Mouse (Mus musculus) central nervous system, embryonic 18 days (tissue): ENCODE measurements around the gene Olfr1457. TPM values are rescaled to one million over a fixed set of nuclear protein-coding genes. Genes with fewer than 3 reads are reported as not detected.

Source experiments
- polyA plus RNA-seq: library from polyadenylated mRNA; depleted of rRNA; stranded (reverse); fragments of >200 nt; gene quantifications from 2 replicates; pipeline ENCODE4 v1.2.3, GENCODE M21; 2012; rRNA removed

Olfr1457 gene
- not detected in 2 replicates for polyA plus RNA-seq

GRCm38 (mm10) chr19:13097791-13098190, at the start of gene Olfr1457:
Olfr1457 (minus strand) TSS chr19:13097891.

GRCm38 (mm10) chr19:13106675-13107074, 9.0 kb upstream of the Olfr1457 start, which contains the start of gene Olfr1458:
Olfr1458 (minus strand) TSS chr19:13106775.

GRCm38 (mm10) chr19:13060310-13060709, 37.4 kb downstream of the Olfr1457 start, which contains the start of gene Olfr1454:
Olfr1454 (plus strand) TSS chr19:13060610.

Other genes starting within 250 kb of the Olfr1457 start
- not detected in 2 replicates for gene Olfr1444, start 240.6 kb downstream of the Olfr1457 start, polyA plus RNA-seq
- gene Olfr1445, start 214.0 kb downstream of the Olfr1457 start, polyA plus RNA-seq = not detected in 2 replicates
- not detected in 2 replicates for gene Olfr1446, start 204.4 kb downstream of the Olfr1457 start, polyA plus RNA-seq
- gene Olfr1447, start 194.1 kb downstream of the Olfr1457 start, polyA plus RNA-seq = not detected in 2 replicates
- not detected in 2 replicates for gene Olfr1448, start 173.5 kb downstream of the Olfr1457 start, polyA plus RNA-seq
- gene Olfr1449, start 167.1 kb downstream of the Olfr1457 start, polyA plus RNA-seq = not detected in 2 replicates
- not detected in 2 replicates for gene Olfr1450, start 147.6 kb downstream of the Olfr1457 start, polyA plus RNA-seq
- gene Olfr1451, start 102.9 kb downstream of the Olfr1457 start, polyA plus RNA-seq = not detected in 2 replicates
- gene Olfr1453, start 69.6 kb downstream of the Olfr1457 start, polyA plus RNA-seq = not detected in 2 replicates
- gene Olfr1454, start 37.3 kb downstream of the Olfr1457 start, polyA plus RNA-seq = not detected in 2 replicates
- gene Olfr1458, start 8.9 kb upstream of the Olfr1457 start, polyA plus RNA-seq = not detected in 2 replicates
- not detected in 2 replicates for gene Olfr1459, start 51.7 kb upstream of the Olfr1457 start, polyA plus RNA-seq
- gene Olfr1461, start 65.1 kb upstream of the Olfr1457 start, polyA plus RNA-seq = not detected in 2 replicates
- not detected in 2 replicates for gene Olfr1462, start 87.8 kb upstream of the Olfr1457 start, polyA plus RNA-seq
- gene Olfr1463, start 133.4 kb upstream of the Olfr1457 start, polyA plus RNA-seq = not detected in 2 replicates
- not detected in 2 replicates for gene Olfr1465, start 217.7 kb upstream of the Olfr1457 start, polyA plus RNA-seq
- not detected in 2 replicates for gene Olfr1466, start 241.0 kb upstream of the Olfr1457 start, polyA plus RNA-seq